Mouse (Mus musculus) gastrocnemius, postnatal 25 days (tissue): Measurements from ENCODE around the gene Defb45. TPM values are rescaled to one million over a fixed set of nuclear protein-coding genes. Genes with fewer than 3 reads are reported as not detected.

Experiments
- DNase-seq: peaks from one replicate; pipeline ENCODE4 v3.0.0; 2022
- long read RNA-seq, 2 experiments: library from polyadenylated mRNA; stranded (forward); transcript quantifications; one replicate each; pipeline ENCODE4 v2.0.0; 2021
- total RNA-seq, 2 experiments: library from RNA; stranded (reverse); gene quantifications; 1 replicate in 1 of 2; 2 replicates in 1 of 2; pipeline ENCODE4 v1.2.3; 2021

Defb45 gene
- total RNA-seq, result not detected
- long read RNA-seq, experiment 1, result 0 reads
- long read RNA-seq, experiment 2, result 0 reads

DNA sequence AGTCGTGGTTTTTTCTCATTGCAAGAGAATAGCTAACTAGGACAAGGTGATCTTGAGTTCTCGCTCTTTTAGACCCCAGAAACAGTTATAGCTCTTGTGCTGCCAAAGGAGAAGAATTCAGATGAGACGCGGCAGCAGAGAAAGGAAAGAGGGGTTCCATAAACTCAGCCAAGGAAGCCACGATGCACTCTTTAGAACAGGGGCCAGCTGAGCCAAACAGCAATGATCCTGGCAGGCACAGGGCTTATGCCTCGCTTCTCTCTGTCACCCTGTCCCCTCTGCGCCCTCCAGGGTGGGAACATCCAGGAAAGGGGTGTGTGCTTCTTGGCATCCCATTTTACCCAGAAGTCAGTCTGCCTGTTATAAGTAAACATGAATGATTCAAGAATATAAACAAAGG is at the start of gene Defb45:
Gene Defb45, minus strand, starts transcription at position 101 of the 400 bp plus-strand sequence.
- DNase-seq, result no peak

DNA sequence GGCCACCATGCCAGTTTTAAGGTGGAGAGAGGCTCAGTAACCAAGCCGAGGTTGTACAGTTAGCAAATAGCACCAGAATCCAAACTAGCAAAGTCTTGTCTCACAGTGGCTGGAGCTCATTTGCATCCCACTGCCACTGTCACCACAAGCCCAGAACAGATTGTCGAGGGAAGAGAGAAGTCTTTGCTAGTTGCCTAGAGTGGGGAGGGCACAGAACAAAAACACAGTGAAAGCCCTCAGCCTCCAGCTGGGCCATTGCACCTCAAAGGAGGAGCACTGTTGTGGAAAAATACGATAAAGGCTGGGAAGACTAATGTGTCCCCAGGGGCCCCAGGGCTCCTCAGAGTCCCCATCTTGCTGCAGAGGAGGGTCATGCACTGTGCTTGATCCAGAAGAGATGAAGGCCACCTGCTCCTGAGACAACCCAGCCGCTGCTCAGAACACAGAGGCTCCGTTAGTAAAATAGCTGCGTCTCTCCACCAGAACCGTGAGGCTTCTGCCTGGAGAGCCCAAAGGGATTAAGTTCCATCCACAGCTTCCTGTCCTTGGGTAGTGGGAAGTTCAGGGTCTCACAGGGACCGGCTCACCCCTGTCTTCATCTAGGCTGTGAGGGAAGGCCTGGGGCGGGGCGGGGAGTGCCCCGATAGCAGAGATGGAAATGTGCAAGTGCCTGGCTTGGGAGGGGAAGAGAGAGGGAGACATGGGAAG is 40.4 kb upstream of the Defb45 start:
- peak; percentile 46 for DNase-seq

DNA sequence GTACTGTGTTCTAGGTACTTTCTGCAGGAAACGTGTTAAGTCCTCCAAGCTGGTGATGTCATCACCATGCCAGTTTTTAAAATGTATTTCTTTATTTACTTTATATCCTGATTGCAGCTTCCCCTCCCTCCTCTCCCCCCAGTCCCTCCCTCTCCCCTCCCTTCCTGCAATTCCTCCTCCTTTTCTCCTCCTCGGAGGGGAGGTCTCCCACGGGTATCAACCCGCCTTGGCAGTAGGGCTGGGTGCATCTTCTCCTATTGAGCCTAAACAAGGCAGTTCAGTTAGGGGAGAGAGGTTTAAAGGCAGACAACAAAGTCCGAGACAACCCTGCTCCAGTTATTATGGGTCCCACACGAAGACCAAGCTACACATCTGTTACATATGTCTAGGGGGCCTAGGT is 39.7 kb upstream of the Defb45 start:
- DNase-seq, result no peak

DNA sequence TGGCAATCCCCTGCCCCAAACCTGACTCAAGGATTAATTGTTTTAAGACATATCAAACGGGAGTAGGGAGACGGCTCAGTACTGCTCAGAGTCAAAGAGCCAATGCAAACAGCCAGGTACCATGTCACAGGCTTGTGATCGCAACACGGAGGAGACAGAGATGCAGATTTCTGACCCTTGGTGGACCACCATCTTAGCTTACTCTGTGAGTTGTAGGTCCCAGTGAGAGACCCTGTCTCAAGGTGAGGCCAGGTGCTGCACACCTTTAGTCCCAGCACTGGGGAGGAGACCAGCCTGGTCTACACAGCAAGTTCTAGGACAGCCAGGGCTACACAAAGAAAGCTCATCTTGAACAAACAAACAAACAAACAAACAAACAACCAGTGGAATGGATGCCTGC is 38.2 kb upstream of the Defb45 start:
- no peak for DNase-seq

DNA sequence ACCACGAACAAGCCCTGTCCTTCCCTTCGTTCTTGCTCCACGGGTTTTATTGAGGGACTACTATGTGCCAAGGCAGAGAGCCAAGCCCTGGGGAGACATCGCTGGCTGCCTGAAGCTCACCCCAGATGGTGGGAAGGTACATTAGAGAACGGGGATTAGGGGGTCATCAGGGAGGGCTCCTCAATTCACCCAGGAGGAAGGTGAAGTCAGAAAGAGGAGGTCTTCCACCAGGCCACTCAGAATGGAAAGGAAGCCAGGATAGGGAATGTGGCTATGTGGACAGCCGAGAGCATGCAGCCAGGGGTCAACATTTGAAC is 37.8 kb upstream of the Defb45 start:
- no peak for DNase-seq

DNA sequence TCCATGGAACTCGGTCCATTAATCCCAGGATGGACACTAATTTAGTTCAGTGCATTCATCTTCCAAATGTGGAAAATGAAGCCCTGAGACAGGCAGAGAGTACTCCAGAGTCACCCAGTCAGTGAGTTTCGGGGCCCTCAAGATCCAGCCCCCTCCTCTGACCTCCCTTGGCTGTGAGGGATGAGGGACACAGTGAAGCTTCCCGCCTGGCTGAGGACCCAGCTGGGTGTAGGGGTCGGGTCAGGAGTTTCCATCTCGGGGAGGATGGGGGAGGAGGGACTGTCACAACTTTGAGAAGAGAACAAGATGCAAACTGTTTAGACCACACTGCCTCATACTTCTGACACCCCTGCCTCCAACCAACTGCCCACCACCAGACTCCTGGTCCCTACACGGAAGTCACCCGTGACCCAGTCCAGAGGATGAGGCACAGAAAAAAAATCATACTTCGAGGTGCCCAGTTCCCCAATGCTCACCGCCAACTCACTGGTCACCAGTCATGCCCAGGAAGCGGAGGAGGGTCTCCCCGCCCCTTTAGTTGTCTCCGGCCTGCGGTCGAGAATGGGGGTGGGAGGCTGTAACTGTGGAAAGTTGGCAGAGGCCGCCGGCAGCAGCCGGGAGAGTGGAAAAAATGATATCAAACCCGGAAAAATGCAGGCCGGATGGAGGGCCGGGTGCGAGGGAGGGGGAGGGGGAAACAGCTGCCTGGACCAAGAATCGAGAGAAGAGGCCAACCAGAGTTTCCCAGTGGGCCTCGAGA is 37.2 kb upstream of the Defb45 start:
- peak; percentile 85 for DNase-seq

DNA sequence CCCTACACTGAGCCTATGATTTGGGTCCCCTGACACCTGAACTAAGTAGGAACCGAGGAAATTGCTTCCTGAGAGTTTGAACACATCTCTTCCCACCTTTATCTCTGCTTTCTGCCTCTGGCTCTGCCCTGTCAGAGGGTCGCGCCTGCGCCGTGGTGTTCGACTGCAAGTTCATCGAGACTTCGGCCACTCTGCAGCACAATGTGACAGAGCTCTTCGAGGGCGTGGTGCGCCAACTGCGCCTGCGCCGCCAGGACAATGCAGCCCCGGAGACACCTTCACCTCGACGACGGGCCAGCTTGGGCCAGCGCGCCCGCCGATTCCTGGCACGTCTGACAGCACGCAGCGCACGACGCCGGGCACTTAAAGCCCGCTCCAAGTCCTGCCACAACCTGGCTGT is 35.1 kb upstream of the Defb45 start:
- no peak for DNase-seq

DNA sequence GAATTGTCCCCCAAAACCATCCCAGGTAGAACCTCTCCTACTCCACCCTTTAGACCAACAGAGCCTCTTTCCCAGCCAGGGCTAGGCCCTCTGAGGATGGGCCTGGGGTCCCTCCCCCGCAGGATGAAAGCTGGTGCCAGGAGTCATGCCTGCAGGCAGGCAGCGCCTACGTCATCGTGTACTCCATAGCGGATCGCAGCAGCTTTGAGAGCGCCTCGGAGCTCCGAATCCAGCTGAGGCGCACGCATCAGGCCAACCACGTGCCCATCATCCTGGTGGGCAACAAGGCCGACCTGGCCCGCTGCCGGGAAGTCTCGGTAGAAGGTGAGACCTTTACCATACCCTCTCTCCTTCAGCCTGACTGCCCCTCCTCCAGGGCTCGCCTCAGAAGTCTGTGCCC is 34.1 kb upstream of the Defb45 start:
- DNase-seq, result no peak

DNA sequence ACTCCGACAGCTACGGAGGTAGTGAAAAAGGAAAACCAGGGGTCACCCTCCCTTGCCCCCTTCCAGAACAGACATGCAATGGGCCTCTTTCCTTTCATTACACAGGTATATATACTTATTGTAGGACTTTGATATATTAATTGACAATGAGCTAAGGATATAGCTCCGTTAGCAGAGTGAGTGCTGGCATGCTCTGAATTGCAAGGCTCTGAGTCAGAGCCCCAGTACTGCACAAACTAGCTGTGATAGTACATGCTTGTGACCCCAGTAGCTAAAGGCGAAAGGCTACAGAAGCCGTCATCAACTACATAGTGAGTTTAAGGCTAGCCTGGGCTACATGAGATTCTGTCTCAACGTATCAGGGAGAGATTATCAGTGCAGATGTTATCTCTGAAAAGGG is 30.7 kb upstream of the Defb45 start:
- DNase-seq, result no peak

DNA sequence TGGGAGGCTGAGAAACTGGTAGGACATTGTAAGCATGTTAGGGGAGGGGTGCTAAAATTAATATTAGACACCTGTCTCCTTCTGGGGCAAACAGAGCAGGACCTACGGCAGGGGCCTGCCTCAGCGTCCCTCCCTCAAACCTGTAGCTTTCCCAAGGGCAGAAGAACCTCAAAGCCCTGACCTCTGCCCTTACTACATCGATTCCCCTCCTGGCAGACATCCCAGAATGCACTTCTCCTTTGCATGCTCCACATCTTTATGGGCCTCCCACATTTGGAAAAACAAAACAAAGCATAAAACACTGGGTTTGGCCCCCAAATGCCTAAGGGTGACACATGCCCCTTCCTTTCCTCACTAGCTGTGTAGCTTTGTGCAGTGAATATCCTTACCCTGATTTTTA is 30.0 kb upstream of the Defb45 start:
- DNase-seq, result no peak

DNA sequence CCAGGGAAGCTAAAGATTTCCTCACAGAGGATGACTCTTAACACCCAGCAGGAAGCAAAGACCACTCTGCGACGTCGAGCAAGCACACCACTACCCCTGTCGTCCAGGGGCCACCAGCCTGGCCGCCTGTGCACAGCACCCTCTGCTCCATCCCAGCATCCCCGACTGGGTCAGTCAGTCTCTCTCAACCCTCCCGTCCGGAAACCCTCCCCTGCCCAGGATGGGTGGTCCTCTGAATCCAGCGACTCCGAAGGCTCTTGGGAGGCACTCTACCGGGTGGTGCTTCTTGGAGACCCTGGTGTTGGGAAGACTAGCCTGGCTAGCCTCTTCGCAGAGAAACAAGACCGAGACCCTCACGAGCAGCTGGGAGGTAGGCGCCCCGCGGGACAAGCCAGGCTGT is 28.9 kb upstream of the Defb45 start:
- no peak for DNase-seq

DNA sequence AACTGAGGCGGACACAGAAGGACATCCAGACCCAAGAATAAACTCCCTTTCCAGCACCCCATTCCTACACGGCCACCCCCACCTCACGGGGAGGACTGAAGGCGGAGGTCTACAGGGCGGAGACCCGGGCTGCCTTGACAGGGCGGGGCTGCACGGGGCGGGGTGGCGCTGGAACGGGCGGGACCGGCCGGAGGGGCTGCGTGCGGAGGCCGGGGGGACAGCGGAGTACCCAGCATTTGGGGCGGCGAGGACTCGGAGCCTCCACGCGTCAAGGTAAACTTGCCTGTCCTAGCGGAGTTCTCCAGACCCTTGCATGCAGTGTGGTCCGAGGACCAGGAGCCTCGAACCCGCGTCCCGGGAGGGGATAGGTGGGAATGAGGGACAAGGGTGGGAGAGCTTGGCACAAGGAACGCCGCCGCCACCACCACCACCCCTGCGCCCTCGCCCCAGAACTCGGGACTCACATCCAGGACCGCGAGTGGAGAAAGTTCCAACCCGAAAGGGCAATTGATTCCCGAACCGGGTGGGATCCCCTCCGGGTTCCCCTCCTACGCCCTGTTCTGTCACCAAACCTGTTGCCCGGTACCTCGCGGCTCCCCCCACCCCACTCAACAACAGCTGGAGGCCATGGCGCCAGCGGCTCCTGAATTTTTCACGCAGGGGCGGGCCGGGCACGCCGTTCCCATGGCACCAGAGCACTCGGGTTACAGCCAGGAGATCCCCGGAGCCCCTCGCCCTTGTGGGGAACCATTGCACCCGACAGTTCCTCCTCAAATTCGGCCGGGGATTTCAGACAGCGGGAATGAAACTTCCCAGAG is 27.8 kb upstream of the Defb45 start, which contains the start of gene Rem1:
Gene Rem1, plus strand, starts transcription at position 178 of the 818 bp plus-strand sequence.
- DNase-seq, result peak; percentile 53

DNA sequence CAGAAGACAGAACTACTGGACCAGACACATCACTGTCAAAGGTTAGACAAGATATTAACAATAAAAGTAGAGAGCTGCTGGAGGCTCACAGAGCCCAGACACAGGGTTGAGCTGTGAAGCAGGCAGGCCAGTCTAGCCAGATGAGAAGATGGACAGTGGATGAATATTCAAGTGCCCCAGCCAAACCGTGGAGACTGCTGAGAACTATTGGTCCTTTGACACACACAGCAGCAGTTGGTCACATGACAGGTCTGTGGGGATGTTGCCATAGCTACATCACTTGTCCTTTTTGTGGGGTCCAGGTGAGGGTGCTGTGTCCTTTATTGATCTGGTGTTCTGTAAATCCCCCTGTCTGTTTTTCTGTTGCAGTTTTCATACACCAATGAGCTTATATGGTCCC is 26.1 kb upstream of the Defb45 start:
- no peak for DNase-seq

DNA sequence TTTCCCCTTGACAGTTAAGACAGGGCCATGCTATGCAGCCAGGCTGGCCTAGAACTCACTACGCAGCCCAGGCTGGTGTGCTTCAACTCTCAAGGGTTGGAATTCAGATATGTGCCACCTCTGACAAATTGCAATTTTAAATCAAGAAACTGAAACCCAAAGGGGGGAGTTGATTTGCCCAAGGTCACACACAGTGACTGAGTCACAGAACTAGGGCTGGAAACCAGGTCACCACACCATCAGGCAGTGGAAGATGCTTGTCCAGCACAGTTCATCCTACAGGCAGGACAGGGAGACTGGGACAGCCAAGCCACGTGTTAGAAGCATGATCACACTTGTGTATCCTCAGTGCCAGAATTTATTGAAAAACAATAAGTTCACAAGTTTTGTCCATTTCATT is 25.4 kb upstream of the Defb45 start:
- no peak for DNase-seq

DNA sequence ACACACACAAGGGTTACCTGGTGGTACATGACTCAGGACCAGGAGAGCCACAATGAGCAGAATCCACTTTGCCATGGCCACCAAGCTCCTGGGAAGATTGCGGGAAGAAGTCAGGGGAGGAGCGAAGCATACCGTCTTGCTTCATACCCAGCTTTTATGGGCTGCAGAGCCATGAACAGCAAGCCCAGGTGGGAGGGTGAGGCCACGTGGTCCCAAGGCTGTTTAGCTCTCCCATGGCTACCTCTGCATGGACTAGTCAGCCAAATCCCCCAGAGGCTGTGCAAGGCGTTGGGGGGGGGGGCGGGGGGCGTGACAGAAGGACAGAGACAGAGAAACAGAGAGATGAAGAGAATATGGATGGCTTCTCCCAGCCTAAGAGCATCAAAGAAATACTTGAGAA is 23.8 kb upstream of the Defb45 start, which contains the start of gene Defb25:
Gene Defb25, minus strand, starts transcription at position 101 of the 400 bp plus-strand sequence.
- no peak for DNase-seq

DNA sequence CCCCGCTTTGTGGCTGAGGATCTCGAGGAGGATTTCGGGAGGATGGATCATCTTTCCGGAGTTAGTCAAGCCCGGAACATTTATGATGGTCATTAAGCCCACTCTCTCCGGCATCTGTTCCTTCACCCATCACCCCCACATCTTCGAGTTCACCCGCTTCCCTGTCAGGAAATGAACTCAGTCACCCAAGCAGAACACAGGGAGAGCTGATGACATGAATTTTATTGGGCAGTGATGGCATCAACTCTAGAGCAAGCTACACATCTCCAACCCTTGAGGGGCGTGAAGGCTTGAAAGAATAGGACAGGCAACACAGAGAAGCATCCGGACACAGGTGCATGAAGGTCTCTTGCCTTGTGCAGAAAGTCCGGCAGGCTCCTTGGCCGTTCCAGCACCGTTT is 23.0 kb upstream of the Defb45 start:
- DNase-seq, result no peak

DNA sequence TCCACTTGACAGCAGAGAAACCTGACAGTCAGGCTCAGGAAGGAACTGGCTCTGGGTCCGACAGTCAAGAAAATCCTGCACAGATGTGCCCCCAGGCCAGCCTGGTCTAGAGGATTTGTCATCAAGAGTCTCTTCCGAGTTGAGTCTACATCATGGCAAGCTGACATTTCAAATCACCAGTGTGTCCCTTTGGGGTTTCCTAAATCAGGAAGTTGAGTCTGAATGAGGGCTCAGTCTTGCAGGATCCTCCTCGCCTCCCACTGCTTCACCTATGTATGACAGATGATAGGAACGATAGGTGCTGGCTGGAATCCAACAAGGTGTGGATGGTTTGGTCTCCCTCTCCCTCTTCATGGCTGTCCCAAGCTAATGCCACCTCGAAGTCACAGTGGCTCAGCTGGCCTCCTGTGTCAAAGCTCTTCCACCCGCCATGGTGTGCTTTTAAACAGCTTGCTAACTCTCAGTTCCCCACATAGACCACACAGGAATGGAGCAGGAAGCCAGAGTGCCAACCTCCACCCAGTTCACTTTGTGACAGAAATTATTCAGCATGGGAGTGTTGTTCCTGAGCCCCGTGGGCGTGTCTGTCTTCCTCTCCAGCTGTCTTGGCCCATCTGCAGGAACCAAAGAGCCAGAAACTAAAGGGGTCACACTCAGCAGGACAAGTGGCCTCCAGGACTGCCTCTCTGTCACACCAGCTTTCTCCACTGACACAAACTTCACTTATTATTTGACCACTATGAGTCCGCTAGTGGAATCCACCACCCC is 21.4 kb upstream of the Defb45 start:
- DNase-seq, result peak; percentile 45

DNA sequence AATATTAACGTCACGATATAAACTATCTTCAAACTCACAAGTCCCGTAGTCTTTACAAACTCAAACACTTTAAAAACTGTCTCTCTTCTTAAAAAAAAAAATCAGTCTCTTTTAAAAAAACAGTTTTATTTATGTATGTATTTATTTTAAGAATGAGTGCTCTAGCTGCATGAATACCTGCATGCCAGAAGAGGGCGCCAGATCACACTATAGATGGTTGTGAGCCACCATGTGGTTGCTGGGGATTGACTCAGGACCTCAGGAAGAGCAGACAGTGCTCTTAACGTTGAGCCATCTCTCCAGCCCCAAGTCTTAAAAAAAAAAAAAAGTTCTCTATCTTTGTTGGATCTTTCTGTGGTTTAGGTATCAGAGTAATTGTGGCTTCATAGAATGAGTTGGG is 18.2 kb upstream of the Defb45 start:
- DNase-seq, result no peak

DNA sequence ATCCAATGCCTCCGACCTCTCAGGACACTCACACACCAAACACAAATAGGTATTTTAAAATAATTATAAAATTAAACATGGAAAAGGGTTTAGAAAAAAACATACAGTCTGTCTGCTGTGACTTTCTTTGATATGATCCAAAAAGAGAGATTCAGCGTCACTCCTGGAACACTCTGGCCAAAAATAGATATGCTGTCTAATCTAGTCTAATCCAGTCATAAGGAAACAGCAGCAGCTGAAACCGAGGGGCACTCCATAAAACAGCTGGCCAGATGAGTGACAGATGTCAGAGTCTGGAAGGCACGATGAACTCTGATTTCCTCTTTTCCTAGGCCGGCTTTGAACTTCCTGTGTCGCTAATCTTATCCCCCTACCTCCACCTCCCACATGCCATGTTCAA is 17.3 kb upstream of the Defb45 start:
- no peak for DNase-seq

DNA sequence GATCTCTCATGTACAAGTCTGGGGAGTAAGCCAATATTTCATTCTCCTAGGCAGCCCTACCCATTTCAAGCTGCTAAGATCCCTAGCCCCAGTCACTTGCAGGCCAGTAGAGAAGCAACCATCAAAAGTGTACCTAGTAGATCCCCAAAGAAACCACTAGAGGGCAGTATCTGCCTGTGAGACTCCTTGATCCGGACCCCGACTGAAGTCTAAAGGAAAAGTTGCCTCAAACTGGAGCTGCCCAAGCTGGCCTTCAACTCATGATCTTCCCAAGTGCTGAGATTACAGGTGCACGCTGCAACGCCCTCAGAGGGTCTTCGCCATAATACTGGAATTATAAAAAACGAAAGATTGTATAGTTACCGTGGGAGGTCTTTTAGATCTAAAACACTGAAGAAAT is 16.4 kb upstream of the Defb45 start:
- DNase-seq, result no peak

DNA sequence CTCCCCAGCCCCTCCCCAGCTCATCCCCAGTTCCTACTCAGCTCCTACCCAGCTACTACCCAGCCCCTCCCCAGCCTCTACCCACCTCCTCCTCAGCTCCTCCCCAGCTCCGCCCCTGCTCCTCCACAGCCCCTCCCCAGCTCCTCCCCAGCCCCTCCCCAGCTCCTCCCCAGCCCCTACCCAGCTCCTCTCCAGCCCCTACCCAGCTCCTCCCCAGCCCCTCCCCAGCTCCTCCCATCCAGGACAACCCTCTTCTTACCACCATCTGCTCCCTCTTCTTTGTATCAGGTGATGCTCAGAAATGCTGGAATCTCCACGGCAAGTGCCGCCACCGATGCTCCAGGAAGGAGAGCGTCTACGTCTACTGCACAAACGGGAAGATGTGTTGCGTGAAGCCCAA is 13.0 kb upstream of the Defb45 start:
- DNase-seq, result no peak

DNA sequence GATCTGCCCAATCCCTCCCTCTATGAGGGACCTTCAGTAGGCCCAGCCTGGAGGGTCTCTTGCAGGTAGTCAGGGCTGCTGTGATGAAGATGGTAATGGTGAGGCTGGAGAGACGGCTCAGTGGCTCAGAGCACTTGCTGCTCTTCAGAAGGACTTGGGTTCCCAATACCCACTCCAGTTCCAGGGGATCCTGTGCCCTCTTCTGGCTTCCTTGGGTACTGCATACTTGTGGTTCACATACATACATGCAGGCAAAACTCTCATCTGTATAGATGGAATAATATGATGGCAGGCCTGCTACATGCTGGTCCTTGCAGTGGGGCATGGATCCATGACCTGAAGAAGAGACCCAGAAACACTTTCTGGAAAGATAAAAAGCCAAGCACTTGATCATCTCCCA is 9.5 kb upstream of the Defb45 start:
- no peak for DNase-seq
